ENCODE assay signal across 10 mouse cellular contexts in genomic region chr1:24033759-24034423, GRCm38 (mm10). TPM values are rescaled to one million over a fixed set of nuclear protein-coding genes. Genes with fewer than 3 reads are reported as not detected.
DNase-seq lines count a peak whose midpoint lies in the region; ATAC-seq and TF ChIP-seq lines count a peak whose summit lies in the region.
"Had no signal": no experiment of that assay in that cellular context is flagged by ENCODE, and none has a peak within 500 bp of the region (broad histone marks: within the 10 kb centered on the region; RNA-seq: fewer than 3 reads in every experiment).

No protein-coding gene starts in this region.

- no peak overlapping the region for H3K27ac ChIP-seq in hindbrain, embryonic 14.5 days
- no peak overlapping the region for H3K27ac ChIP-seq in hindbrain, embryonic 10.5 days
- no peak overlapping the region for H3K27ac ChIP-seq in midbrain, embryonic 15.5 days
- H3K27ac ChIP-seq in midbrain, embryonic 13.5 days: no peak overlapping the region
- no peak overlapping the region for H3K27ac ChIP-seq in stomach, postnatal 0 days (replicated peaks)

- peak; percentile 67 for TF ChIP-seq CTCF in stomach, postnatal 0 days (IDR thresholded peaks at IDR 0.05; ENCODE audit: low read depth)

- DNase-seq in hindbrain, embryonic 14.5 days (ENCODE audit: low spot score): peak; percentile 61
- no peak for DNase-seq in hindbrain, embryonic 10.5 days (ENCODE audit: low spot score)
- peak; percentile 8 for DNase-seq in fibroblast of lung, adult 2 months (ENCODE audit: low read depth)
- DNase-seq in stomach, postnatal 0 days (ENCODE audit: low spot score): no peak
- no peak for DNase-seq in gastrocnemius, postnatal 25 days
- DNase-seq in embryo, embryonic 9.5 days (ENCODE audit: extremely low spot score): no peak
- DNase-seq: cerebellum, adult 2 months; thymus, postnatal 14 days had no signal

- TF ChIP-seq EP300 in stomach, postnatal 0 days (optimal IDR thresholded peaks at IDR 0.05): no peak

- no peaks in the 10 kb centered on the region for H3K27me3 ChIP-seq in hindbrain, embryonic 14.5 days (ENCODE audit: control insufficient read depth, insufficient read depth, low read length)
- H3K27me3 ChIP-seq in hindbrain, embryonic 10.5 days (ENCODE audit: insufficient read depth, poor library complexity, severe bottlenecking): no peaks in the 10 kb centered on the region
- H3K27me3 ChIP-seq in midbrain, embryonic 15.5 days (replicated peaks): no peaks in the 10 kb centered on the region
- no peaks in the 10 kb centered on the region for H3K27me3 ChIP-seq in midbrain, embryonic 13.5 days
- no peaks in the 10 kb centered on the region for H3K27me3 ChIP-seq in stomach, postnatal 0 days (ENCODE audit: control insufficient read depth, insufficient read depth, low read length)

- no peaks in the 10 kb centered on the region for H3K9me3 ChIP-seq in hindbrain, embryonic 14.5 days (ENCODE audit: control insufficient read depth, low read length)
- no peaks in the 10 kb centered on the region for H3K9me3 ChIP-seq in hindbrain, embryonic 10.5 days
- H3K9me3 ChIP-seq in midbrain, embryonic 15.5 days: no peaks in the 10 kb centered on the region
- H3K9me3 ChIP-seq in midbrain, embryonic 13.5 days: no peaks in the 10 kb centered on the region
- H3K9me3 ChIP-seq in stomach, postnatal 0 days (ENCODE audit: control insufficient read depth, low read length): no peaks in the 10 kb centered on the region

- H3K36me3 ChIP-seq in hindbrain, embryonic 14.5 days (replicated peaks; ENCODE audit: control insufficient read depth, insufficient read depth): peaks cover 24% of the 10 kb centered on the region
- peaks cover 27% of the 10 kb centered on the region for H3K36me3 ChIP-seq in hindbrain, embryonic 10.5 days
- peaks cover 4% of the 10 kb centered on the region; the same call in 1 of the 2 replicates for H3K36me3 ChIP-seq in midbrain, embryonic 15.5 days (replicated peaks)
- peaks cover 16% of the 10 kb centered on the region for H3K36me3 ChIP-seq in midbrain, embryonic 13.5 days
- H3K36me3 ChIP-seq in stomach, postnatal 0 days (ENCODE audit: control insufficient read depth, insufficient read depth, low read length): no peaks in the 10 kb centered on the region

- H3K4me1 ChIP-seq in hindbrain, embryonic 14.5 days (replicated peaks; ENCODE audit: control insufficient read depth, insufficient read depth, low read length): no peaks in the 10 kb centered on the region
- H3K4me1 ChIP-seq in hindbrain, embryonic 10.5 days (replicated peaks): no peaks in the 10 kb centered on the region
- no peaks in the 10 kb centered on the region for H3K4me1 ChIP-seq in midbrain, embryonic 15.5 days
- no peaks in the 10 kb centered on the region for H3K4me1 ChIP-seq in midbrain, embryonic 13.5 days (replicated peaks)
- no peaks in the 10 kb centered on the region for H3K4me1 ChIP-seq in stomach, postnatal 0 days (replicated peaks; ENCODE audit: control insufficient read depth, insufficient read depth)

- no peak overlapping the region for H3K4me2 ChIP-seq in hindbrain, embryonic 14.5 days (replicated peaks)
- no peak overlapping the region for H3K4me2 ChIP-seq in midbrain, embryonic 15.5 days
- no peak overlapping the region for H3K4me2 ChIP-seq in midbrain, embryonic 13.5 days (replicated peaks)
- no peak overlapping the region for H3K4me2 ChIP-seq in stomach, postnatal 0 days (replicated peaks; ENCODE audit: low read depth)

- no peak overlapping the region for H3K4me3 ChIP-seq in hindbrain, embryonic 14.5 days (replicated peaks; ENCODE audit: low read length)
- no peak overlapping the region for H3K4me3 ChIP-seq in hindbrain, embryonic 10.5 days
- no peak overlapping the region for H3K4me3 ChIP-seq in midbrain, embryonic 15.5 days
- H3K4me3 ChIP-seq in midbrain, embryonic 13.5 days (replicated peaks): no peak overlapping the region
- H3K4me3 ChIP-seq in stomach, postnatal 0 days (ENCODE audit: low read depth, low read length): no peak overlapping the region

- no peak overlapping the region for H3K9ac ChIP-seq in hindbrain, embryonic 14.5 days
- H3K9ac ChIP-seq in midbrain, embryonic 15.5 days: no peak overlapping the region
- no peak overlapping the region for H3K9ac ChIP-seq in midbrain, embryonic 13.5 days (replicated peaks)
- no peak overlapping the region for H3K9ac ChIP-seq in stomach, postnatal 0 days (ENCODE audit: low read length)

- whole genome bisulfite sequencing in hindbrain, embryonic 14.5 days: 92% methylated on average over 2 of the region's 2 CpGs
- WGBS in hindbrain, embryonic 10.5 days: 94% methylated on average over 2 of the region's 2 CpGs
- 90% methylated on average over 2 of the region's 2 CpGs for WGBS in midbrain, embryonic 15.5 days
- WGBS in midbrain, embryonic 13.5 days: 93% methylated on average over 2 of the region's 2 CpGs
- WGBS in stomach, postnatal 0 days: 66% methylated on average over 2 of the region's 2 CpGs

- no peak for ATAC-seq in hindbrain, embryonic 14.5 days (ENCODE audit: low FRiP score)
- peak; percentile 63; the same call in 1 of the 2 replicates for ATAC-seq in midbrain, embryonic 15.5 days (replicated peaks)
- no peak for ATAC-seq in midbrain, embryonic 13.5 days
- ATAC-seq in stomach, postnatal 0 days (ENCODE audit: low FRiP score, low TSS enrichment): peak; percentile 51; the same call in 1 of the 2 replicates

RNA-seq across cellular contexts. Expression of gene Sdhaf4, which starts 28.4 kb away (rescaled TPM):
- 104 and 115 TPM in 2 replicates for polyA plus RNA-seq in hindbrain, embryonic 14.5 days (2014; fragmentation: Nextera tagmentation; extraction: Ambion mirVana)
- 80.7 and 82.8 TPM in 2 replicates for polyA plus RNA-seq in hindbrain, embryonic 10.5 days (2016; fragmentation: Nextera tagmentation; extraction: Ambion mirVana)
- 87.7 and 97.8 TPM in 2 replicates for polyA plus RNA-seq in midbrain, embryonic 15.5 days (2015; fragmentation: Nextera tagmentation; extraction: Ambion mirVana)
- polyA plus RNA-seq in midbrain, embryonic 13.5 days (2015; fragmentation: Nextera tagmentation; extraction: Ambion mirVana): 106 and 112 TPM in 2 replicates
- polyA plus RNA-seq in stomach, postnatal 0 days (2015; fragmentation: Nextera tagmentation; extraction: Ambion mirVana): 69.9 and 72.8 TPM in 2 replicates
- 10 to 100 TPM; 44.9 to 56.0 TPM for total RNA-seq in gastrocnemius, postnatal 25 days (2021)

Comparison
In these comparisons a context has a peak if more than half of its experiments do, and no peak if none do; other contexts are left out.
1. ATAC-seq: peak in midbrain, embryonic 15.5 days (single experiment) and stomach, postnatal 0 days (single experiment); none in hindbrain, embryonic 14.5 days (single experiment) and midbrain, embryonic 13.5 days (single experiment).
2. DNase-seq: peak in hindbrain, embryonic 14.5 days (single experiment) and fibroblast of lung, adult 2 months (single experiment); none in hindbrain, embryonic 10.5 days (single experiment), stomach, postnatal 0 days (single experiment), gastrocnemius, postnatal 25 days (single experiment) and embryo, embryonic 9.5 days (single experiment).